Mouse (Mus musculus) heart, postnatal 0 days (tissue): ENCODE measurements around the gene Dnm1.

Experiments
- CTCF ChIP-seq: IDR thresholded peaks from 2 replicates; pipeline ENCODE4 v1.5.1; 2016; ENCODE audit warnings: antibody characterized with exemption, control low read depth, low read depth
- EP300 ChIP-seq: IDR thresholded peaks from 2 replicates; pipeline ENCODE4 v1.6.1; 2016; ENCODE audit warnings: antibody characterized with exemption, low read depth

- TF ChIP-seq EP300 (no peak), CTCF (no peak)
Measured at GRCm38 (mm10) chr2:32349625-32350255, 3.4 kb downstream of the Dnm1 start.
